Mouse (Mus musculus): ENCODE results near the gene Gmeb1. TPM values are rescaled to one million over a fixed set of nuclear protein-coding genes. Genes with fewer than 3 reads are reported as not detected.

Gene Gmeb1
- polyA plus RNA-seq, 2 experiments: 28.4 to 33.8 TPM

GRCm38 (mm10) chr4:132217781-132218180 lies 43.6 kb downstream of the Gmeb1 start:
- Histone ChIP-seq H3K4me2 (replicated peaks; ENCODE audit: low read depth, low read length, severe bottlenecking) (no peak overlapping the region), H3K27me3 (ENCODE audit: control insufficient read depth, insufficient read depth, low read length) (no peaks in the 10 kb centered on the region), H3K36me3 (ENCODE audit: control insufficient read depth, insufficient read depth, low read length) (no peaks in the 10 kb centered on the region), H3K27ac (replicated peaks; ENCODE audit: low read depth, low read length) (no peak overlapping the region), H3K4me1 (ENCODE audit: control insufficient read depth, insufficient read depth, low read length) (no peaks in the 10 kb centered on the region), H3K4me3 (replicated peaks; ENCODE audit: low read length) (no peak overlapping the region), H3K9me3 (ENCODE audit: control insufficient read depth, low read length) (no peaks in the 10 kb centered on the region), H3K9ac (ENCODE audit: low read depth, low read length, severe bottlenecking) (no peak overlapping the region)
- ATAC-seq (ENCODE audit: low FRiP score, low read depth): no peak
- DNase-seq (ENCODE audit: low spot score): no peak
- 73% methylated on average over 2 of the region's 2 CpGs for WGBS
- TF ChIP-seq POLR2A (IDR thresholded peaks at IDR 0.05; ENCODE audit: borderline replicate concordance, extremely low read depth, insufficient read depth, insufficient read length): no peak

GRCm38 (mm10) chr4:132216602-132217001 lies 44.8 kb downstream of the Gmeb1 start:
- Histone ChIP-seq H3K36me3 (ENCODE audit: control insufficient read depth, insufficient read depth, low read length) (no peaks in the 10 kb centered on the region), H3K4me3 (replicated peaks; ENCODE audit: low read length) (no peak overlapping the region), H3K9me3 (ENCODE audit: control insufficient read depth, low read length) (no peaks in the 10 kb centered on the region), H3K4me2 (replicated peaks; ENCODE audit: low read depth, low read length, severe bottlenecking) (no peak overlapping the region), H3K27me3 (ENCODE audit: control insufficient read depth, insufficient read depth, low read length) (no peaks in the 10 kb centered on the region), H3K27ac (replicated peaks; ENCODE audit: low read depth, low read length) (no peak overlapping the region), H3K9ac (ENCODE audit: low read depth, low read length, severe bottlenecking) (no peak overlapping the region), H3K4me1 (ENCODE audit: control insufficient read depth, insufficient read depth, low read length) (0 out of 2 replicates have a peak, but pooled peaks cover 4% of the 10 kb centered on the region)
- no peak for TF ChIP-seq POLR2A (IDR thresholded peaks at IDR 0.05; ENCODE audit: borderline replicate concordance, extremely low read depth, insufficient read depth, insufficient read length)
- DNase-seq (ENCODE audit: low spot score) (no peak), ATAC-seq (ENCODE audit: low FRiP score, low read depth) (no peak)
- 81% methylated on average over 1 of the region's 1 CpGs for WGBS

- ATAC-seq (ENCODE audit: low FRiP score, low read depth): no peak
- no peak for TF ChIP-seq POLR2A (IDR thresholded peaks at IDR 0.05; ENCODE audit: borderline replicate concordance, extremely low read depth, insufficient read depth, insufficient read length)
- H3K9ac ChIP-seq (ENCODE audit: low read depth, low read length, severe bottlenecking): no peak overlapping the region
Measured at GRCm38 (mm10) chr4:132214847-132215246, 46.6 kb downstream of the Gmeb1 start.

GRCm38 (mm10) chr4:132211953-132212734 lies 49.3 kb downstream of the Gmeb1 start, which contains the start of gene Ythdf2:
TSS of gene Ythdf2 (minus strand) at chr4:132212303.
- H3K9me3 ChIP-seq (ENCODE audit: control insufficient read depth, low read length): no peaks in the 10 kb centered on the region
- peak; percentile 90; the same call in 1 of the 2 replicates for TF ChIP-seq POLR2A (IDR thresholded peaks at IDR 0.05; ENCODE audit: borderline replicate concordance, extremely low read depth, insufficient read depth, insufficient read length)
- DNase-seq (ENCODE audit: low spot score): peak; percentile 97
- peaks cover 12% of the 10 kb centered on the region for H3K4me1 ChIP-seq (ENCODE audit: control insufficient read depth, insufficient read depth, low read length)
- H3K27ac ChIP-seq (replicated peaks; ENCODE audit: low read depth, low read length): peak within 1 kb of the TSS; percentile 93
- peak within 1 kb of the TSS; percentile 94 for H3K4me2 ChIP-seq (replicated peaks; ENCODE audit: low read depth, low read length, severe bottlenecking)
- peak within 1 kb of the TSS; percentile 98 for H3K9ac ChIP-seq (ENCODE audit: low read depth, low read length, severe bottlenecking)
- no peaks in the 10 kb centered on the region for H3K27me3 ChIP-seq (ENCODE audit: control insufficient read depth, insufficient read depth, low read length)
- peak within 1 kb of the TSS; percentile 89 for H3K4me3 ChIP-seq (replicated peaks; ENCODE audit: low read length)
- peaks cover 29% of the 10 kb centered on the region for H3K36me3 ChIP-seq (ENCODE audit: control insufficient read depth, insufficient read depth, low read length)
- ATAC-seq (ENCODE audit: low FRiP score, low read depth): peak; percentile 98
- 3% methylated on average over 38 of the region's 78 CpGs for WGBS

More at GRCm38 (mm10) chr4:132214847-132215246, 46.6 kb downstream of the Gmeb1 start:
- no peaks in the 10 kb centered on the region for H3K27me3 ChIP-seq (ENCODE audit: control insufficient read depth, insufficient read depth, low read length)
- H3K4me2 ChIP-seq (replicated peaks; ENCODE audit: low read depth, low read length, severe bottlenecking): no peak overlapping the region
- peaks cover 11% of the 10 kb centered on the region for H3K4me1 ChIP-seq (ENCODE audit: control insufficient read depth, insufficient read depth, low read length)
- peaks cover 7% of the 10 kb centered on the region for H3K36me3 ChIP-seq (ENCODE audit: control insufficient read depth, insufficient read depth, low read length)
- H3K9me3 ChIP-seq (ENCODE audit: control insufficient read depth, low read length): no peaks in the 10 kb centered on the region
- H3K4me3 ChIP-seq (replicated peaks; ENCODE audit: low read length): no peak overlapping the region
- no peak overlapping the region for H3K27ac ChIP-seq (replicated peaks; ENCODE audit: low read depth, low read length)
- no peak for DNase-seq (ENCODE audit: low spot score)
- 59% methylated on average over 4 of the region's 4 CpGs for WGBS

GRCm38 (mm10) chr4:132211091-132211942 lies 50.1 kb downstream of the Gmeb1 start:
- DNase-seq (ENCODE audit: low spot score): no peak
- Histone ChIP-seq H3K27ac (replicated peaks; ENCODE audit: low read depth, low read length) (peak overlapping the region; percentile 93), H3K9ac (ENCODE audit: low read depth, low read length, severe bottlenecking) (peak overlapping the region; percentile 98), H3K4me2 (replicated peaks; ENCODE audit: low read depth, low read length, severe bottlenecking) (peak overlapping the region; percentile 94), H3K4me1 (ENCODE audit: control insufficient read depth, insufficient read depth, low read length) (peaks cover 12% of the 10 kb centered on the region), H3K4me3 (replicated peaks; ENCODE audit: low read length) (peak overlapping the region; percentile 89), H3K27me3 (ENCODE audit: control insufficient read depth, insufficient read depth, low read length) (no peaks in the 10 kb centered on the region), H3K36me3 (ENCODE audit: control insufficient read depth, insufficient read depth, low read length) (peaks cover 37% of the 10 kb centered on the region), H3K9me3 (ENCODE audit: control insufficient read depth, low read length) (no peaks in the 10 kb centered on the region)
- ATAC-seq (ENCODE audit: low FRiP score, low read depth): peak; percentile 79
- no peak for TF ChIP-seq POLR2A (IDR thresholded peaks at IDR 0.05; ENCODE audit: borderline replicate concordance, extremely low read depth, insufficient read depth, insufficient read length)
- WGBS: 2% methylated on average over 74 of the region's 89 CpGs
